Mouse (Mus musculus) midbrain, postnatal 0 days (tissue): Measurements from ENCODE around the gene Hhex. TPM values are rescaled to one million over a fixed set of nuclear protein-coding genes. Genes with fewer than 3 reads are reported as not detected.

ENCODE experiments used
- ATAC-seq: fragments of 200-750 bp; cut with Nextera tagmentation; 2 replicates; pipeline ENCODE4 v1.8.0; 2017; ENCODE audit warnings: moderate number of reproducible peaks, mild to moderate bottlenecking, moderate TSS enrichment, moderate library complexity; ENCODE audit not compliant: low FRiP score
- DNase-seq: peaks from one replicate; pipeline ENCODE4 v3.0.0-alpha.2; 2015; ENCODE audit warnings: low spot score
- H3K27ac ChIP-seq: fragments of 300-500 bp; sonication (generic); 2 replicates; pipeline ENCODE4 v1.5.1; 2014; ENCODE audit warnings: low read depth, mild to moderate bottlenecking, low read length, mixed read lengths
- H3K27me3 ChIP-seq: fragments of 300-500 bp; sonication (generic); 2 replicates; pipeline ENCODE4 v1.6.1; 2014; ENCODE audit warnings: low read length, control low read depth, mixed read lengths; ENCODE audit not compliant: insufficient read depth
- H3K36me3 ChIP-seq: fragments of 300-500 bp; sonication (generic); 2 replicates; pipeline ENCODE4 v1.6.1; 2014; ENCODE audit warnings: low read length, control low read depth, mixed read lengths; ENCODE audit not compliant: insufficient read depth
- H3K4me1 ChIP-seq: fragments of 300-500 bp; sonication (generic); 2 replicates; pipeline ENCODE4 v1.6.1; 2014; ENCODE audit warnings: mild to moderate bottlenecking, control low read depth, antibody characterized with exemption, low read length, mixed read lengths; ENCODE audit not compliant: insufficient read depth
- H3K4me2 ChIP-seq: fragments of 300-500 bp; sonication (generic); 2 replicates; pipeline ENCODE4 v1.6.1; 2014; ENCODE audit warnings: low read depth, mild to moderate bottlenecking, low read length, mixed read lengths; ENCODE audit not compliant: poor library complexity, severe bottlenecking
- H3K4me3 ChIP-seq: fragments of 300-500 bp; sonication (generic); 2 replicates; pipeline ENCODE4 v1.5.1; 2014; ENCODE audit warnings: low read depth, mild to moderate bottlenecking, low read length, moderate library complexity
- H3K9ac ChIP-seq: fragments of 300-500 bp; sonication (generic); replicated peaks from 2 replicates; pipeline ENCODE4 v1.6.1; 2014; ENCODE audit warnings: mild to moderate bottlenecking, low read length, moderate library complexity, mixed read lengths; ENCODE audit not compliant: poor library complexity, severe bottlenecking
- H3K9me3 ChIP-seq: fragments of 300-500 bp; sonication (generic); 2 replicates; pipeline ENCODE4 v1.6.1; 2016; ENCODE audit warnings: low read length, control low read depth
- CTCF ChIP-seq: IDR thresholded peaks from 2 replicates; pipeline ENCODE4 v1.5.1; 2016; ENCODE audit warnings: antibody characterized with exemption, mild to moderate bottlenecking
- WGBS: fragments of 180-500 bp; shearing (Covaris S2); extraction: QIAGEN DNeasy Blood & Tissue Kit; methylation state at CpG from one replicate; pipeline ENCODE4 v1.1.7; 2014; 5-methylcytosine and 5-hydroxymethylcytosine counted together
- polyA plus RNA-seq: library from polyadenylated mRNA; unstranded; fragments of >200 nt; fragmentation: Nextera tagmentation; extraction: Ambion mirVana; gene quantifications from 2 replicates; pipeline ENCODE4 v1.2.1, GENCODE M21; 2015
- total RNA-seq: library from RNA; depleted of rRNA; stranded (reverse); fragments of >200 nt; gene quantifications from 2 replicates; pipeline ENCODE4 v1.2.3, GENCODE M21; 2014; rRNA removed

The Hhex gene
- total RNA-seq (0.80 and 0.99 TPM in 2 replicates), polyA plus RNA-seq (2.8 and 3.5 TPM in 2 replicates)

GRCm38 (mm10) chr19:37434263-37434951 lies at the start of gene Hhex:
TSS of gene Hhex (plus strand) at chr19:37434810.
- H3K27me3 ChIP-seq, result peaks cover 55% of the 10 kb centered on the region
- peak within 1 kb of the TSS; percentile 44 for H3K4me2 ChIP-seq
- WGBS, result under 1% methylated on average over 59 of the region's 79 CpGs
- peak within 1 kb of the TSS; percentile 34 for H3K4me3 ChIP-seq
- no peak for DNase-seq
- peak; percentile 57 for ATAC-seq
- H3K9ac ChIP-seq, result no peak within 1 kb of the TSS
- peak within 1 kb of the TSS; percentile 14; the same call in 1 of the 2 replicates for H3K27ac ChIP-seq
- no peak for TF ChIP-seq CTCF
- no peaks in the 10 kb centered on the region for H3K9me3 ChIP-seq
- no peaks in the 10 kb centered on the region for H3K36me3 ChIP-seq
- no peaks in the 10 kb centered on the region for H3K4me1 ChIP-seq

- Histone ChIP-seq H3K36me3 (no peaks in the 10 kb centered on the region), H3K4me1 (no peaks in the 10 kb centered on the region), H3K27me3 (no peaks in the 10 kb centered on the region), H3K4me2 (no peak overlapping the region), H3K9me3 (no peaks in the 10 kb centered on the region), H3K9ac (no peak overlapping the region), H3K27ac (no peak overlapping the region), H3K4me3 (no peak overlapping the region)
- DNase-seq, result no peak
- no peak for TF ChIP-seq CTCF
- 83% methylated on average over 3 of the region's 3 CpGs for WGBS
- ATAC-seq, result no peak
Measured at GRCm38 (mm10) chr19:37386126-37386525, 48.5 kb upstream of the Hhex start.

- Histone ChIP-seq H3K27ac (no peak overlapping the region), H3K4me3 (no peak overlapping the region), H3K4me1 (no peaks in the 10 kb centered on the region), H3K36me3 (no peaks in the 10 kb centered on the region), H3K4me2 (no peak overlapping the region), H3K9me3 (no peaks in the 10 kb centered on the region), H3K27me3 (no peaks in the 10 kb centered on the region), H3K9ac (no peak overlapping the region)
- over 99% methylated on average over 3 of the region's 3 CpGs for WGBS
- TF ChIP-seq CTCF, result no peak
- no peak for ATAC-seq
- no peak for DNase-seq
Measured at GRCm38 (mm10) chr19:37391869-37392268, 42.7 kb upstream of the Hhex start.

- no peak for TF ChIP-seq CTCF
- ATAC-seq (no peak), DNase-seq (no peak)
- Histone ChIP-seq H3K9me3 (no peaks in the 10 kb centered on the region), H3K4me2 (no peak overlapping the region), H3K4me3 (no peak overlapping the region), H3K27ac (no peak overlapping the region), H3K36me3 (no peaks in the 10 kb centered on the region), H3K27me3 (no peaks in the 10 kb centered on the region), H3K4me1 (no peaks in the 10 kb centered on the region), H3K9ac (no peak overlapping the region)
- WGBS, result 94% methylated on average over 3 of the region's 3 CpGs
Measured at GRCm38 (mm10) chr19:37396279-37396678, 38.3 kb upstream of the Hhex start.

GRCm38 (mm10) chr19:37400936-37401335 lies 33.7 kb upstream of the Hhex start:
- 78% methylated on average over 6 of the region's 6 CpGs for WGBS
- Histone ChIP-seq H3K27me3 (no peaks in the 10 kb centered on the region), H3K4me3 (no peak overlapping the region), H3K4me2 (no peak overlapping the region), H3K27ac (no peak overlapping the region), H3K9me3 (no peaks in the 10 kb centered on the region), H3K4me1 (no peaks in the 10 kb centered on the region), H3K9ac (no peak overlapping the region), H3K36me3 (no peaks in the 10 kb centered on the region)
- DNase-seq (no peak), ATAC-seq (no peak)
- TF ChIP-seq CTCF, result no peak

GRCm38 (mm10) chr19:37418294-37418693 lies 16.3 kb upstream of the Hhex start:
- H3K4me3 ChIP-seq, result no peak overlapping the region
- H3K4me1 ChIP-seq, result no peaks in the 10 kb centered on the region
- DNase-seq (peak; percentile 61), ATAC-seq (no peak)
- no peaks in the 10 kb centered on the region for H3K9me3 ChIP-seq
- WGBS, result 85% methylated on average over 4 of the region's 4 CpGs
- H3K9ac ChIP-seq, result no peak overlapping the region
- no peak overlapping the region for H3K27ac ChIP-seq
- TF ChIP-seq CTCF, result peak; percentile 73
- H3K27me3 ChIP-seq, result no peaks in the 10 kb centered on the region
- H3K4me2 ChIP-seq, result no peak overlapping the region
- no peaks in the 10 kb centered on the region for H3K36me3 ChIP-seq
